Mouse (Mus musculus): ENCODE data around the gene Raf1.

GRCm38 (mm10) chr6:115609121-115609520, 67.3 kb downstream of the Raf1 start:
- TF ChIP-seq EP300 (IDR thresholded peaks at IDR 0.05; ENCODE audit: low read depth) (no peak), CTCF (IDR thresholded peaks at IDR 0.05; ENCODE audit: low read depth) (peak; percentile 72)

Measured in liver, postnatal 0 days (tissue).